Mouse (Mus musculus): Measurements from ENCODE around the gene Rnase1.

Rnase1 gene

DNA sequence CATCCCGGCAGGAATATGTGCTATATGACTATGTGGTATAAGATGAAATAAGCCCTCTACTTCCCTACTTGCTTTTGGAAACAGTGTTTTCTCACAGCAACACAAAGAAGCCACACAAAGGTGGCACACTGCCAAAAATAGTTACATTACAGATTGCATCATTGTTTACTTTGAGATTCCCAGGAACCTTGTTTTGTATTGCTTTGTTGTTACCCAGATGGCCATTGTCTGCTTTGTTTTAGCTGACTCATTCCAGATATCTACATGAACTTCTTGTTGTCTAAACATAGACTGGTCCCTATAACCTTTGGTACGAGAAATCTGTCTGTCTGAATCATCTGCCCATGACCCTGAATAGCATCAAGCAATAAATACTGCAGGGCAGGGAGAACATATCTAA is 6.2 kb downstream of the Rnase1 start:
- DNase-seq (ENCODE audit: low spot score in 2 of 2), result no peak

DNA sequence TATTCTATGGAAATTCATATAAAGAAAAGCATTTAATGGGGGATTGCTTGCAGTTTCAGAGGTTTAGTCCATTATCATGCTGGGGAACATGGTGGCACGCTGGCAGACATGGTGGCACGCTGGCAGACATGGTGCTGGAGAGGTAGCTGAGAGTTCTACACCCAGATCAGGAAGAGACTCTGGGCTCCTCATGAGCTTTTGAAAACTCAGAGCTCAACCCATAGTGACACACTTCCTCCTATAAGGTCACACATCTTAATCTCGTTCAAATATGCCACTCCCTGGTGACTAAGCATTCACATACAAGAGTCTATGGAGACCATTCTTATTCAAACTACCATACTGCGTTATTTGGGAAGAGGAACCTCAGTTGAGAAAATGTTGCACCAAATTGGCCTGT is 14.2 kb downstream of the Rnase1 start:
- no peak for DNase-seq (ENCODE audit: low spot score in 2 of 2)

DNA sequence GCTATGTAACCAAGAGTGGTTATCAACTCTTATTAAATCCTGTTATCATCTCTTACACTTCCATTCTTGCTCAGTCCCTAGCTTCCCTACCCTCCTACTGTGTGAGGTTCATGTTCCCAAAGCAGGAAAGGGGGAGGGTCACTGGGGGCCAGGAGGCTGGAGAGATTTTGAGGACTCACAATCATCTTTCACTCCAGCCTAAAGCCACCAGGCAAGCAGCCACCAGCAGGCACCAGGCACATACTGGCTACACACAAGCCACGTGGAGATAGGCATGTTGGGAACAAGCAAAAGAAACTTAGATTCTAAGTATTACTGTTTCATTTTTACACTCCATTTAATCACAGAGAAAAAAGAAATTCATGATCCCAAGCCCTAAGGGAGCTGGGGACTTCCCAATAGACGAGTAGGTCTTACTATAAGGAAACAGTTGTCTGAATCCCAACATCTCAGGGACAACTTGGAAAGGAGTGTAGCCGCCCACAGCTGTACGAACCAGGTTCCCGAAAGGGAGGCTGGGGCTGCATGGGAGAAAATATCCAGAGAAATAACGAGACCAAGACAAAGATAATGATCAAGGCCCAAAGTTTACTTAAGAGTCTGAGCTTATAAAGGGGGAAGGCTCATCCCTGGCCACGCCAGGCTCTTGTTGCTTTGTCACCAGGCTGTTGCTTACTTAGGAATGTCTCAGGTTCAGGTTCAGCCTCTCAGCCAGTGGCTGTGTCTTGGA is 15.3 kb downstream of the Rnase1 start:
- no peak for DNase-seq (ENCODE audit: low spot score in 2 of 2)

DNA sequence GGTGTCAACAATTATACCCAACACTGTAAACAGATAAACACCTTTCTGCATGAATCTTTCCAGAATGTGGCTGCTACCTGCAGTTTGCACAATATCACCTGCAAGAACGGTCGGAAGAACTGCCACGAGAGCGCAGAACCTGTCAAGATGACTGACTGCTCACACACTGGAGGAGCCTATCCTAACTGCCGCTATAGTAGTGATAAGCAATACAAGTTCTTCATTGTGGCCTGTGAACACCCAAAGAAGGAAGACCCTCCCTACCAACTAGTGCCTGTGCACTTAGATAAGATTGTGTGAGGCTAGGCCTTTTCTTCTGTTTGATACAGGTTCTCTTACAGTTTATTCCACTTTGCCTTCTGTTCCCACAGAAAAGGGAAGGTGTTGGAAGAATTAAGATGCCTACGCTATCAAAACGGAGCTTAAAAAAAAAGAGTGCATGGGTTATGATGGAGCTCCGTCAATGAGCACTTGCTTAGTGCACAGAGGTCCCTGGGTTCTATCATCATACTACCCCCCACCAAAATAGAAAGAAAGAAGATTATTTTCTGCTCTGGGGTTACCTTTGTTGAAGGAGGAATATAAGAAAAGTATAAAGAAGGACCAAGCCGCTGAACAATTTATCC is 16.2 kb downstream of the Rnase1 start:
- no peak for DNase-seq (ENCODE audit: low spot score in 2 of 2)

DNA sequence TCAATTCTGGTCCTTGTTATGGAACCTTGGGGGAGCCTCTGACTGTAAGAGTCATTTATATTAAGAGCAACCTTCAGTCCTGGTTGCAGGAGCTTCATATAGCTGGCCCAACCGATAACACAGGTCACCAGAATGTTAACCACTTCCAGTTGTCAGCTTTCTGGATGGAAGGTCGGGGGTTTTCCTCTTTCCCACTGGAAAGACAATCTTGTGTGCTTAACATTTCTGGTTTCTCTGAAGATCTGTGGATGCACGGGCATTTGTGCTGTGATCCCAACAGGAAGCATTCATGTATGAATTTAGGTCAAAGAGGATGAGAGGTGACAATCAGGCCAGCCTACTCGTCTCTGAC is 17.0 kb downstream of the Rnase1 start:
- DNase-seq (ENCODE audit: low spot score in 2 of 2), result no peak

DNA sequence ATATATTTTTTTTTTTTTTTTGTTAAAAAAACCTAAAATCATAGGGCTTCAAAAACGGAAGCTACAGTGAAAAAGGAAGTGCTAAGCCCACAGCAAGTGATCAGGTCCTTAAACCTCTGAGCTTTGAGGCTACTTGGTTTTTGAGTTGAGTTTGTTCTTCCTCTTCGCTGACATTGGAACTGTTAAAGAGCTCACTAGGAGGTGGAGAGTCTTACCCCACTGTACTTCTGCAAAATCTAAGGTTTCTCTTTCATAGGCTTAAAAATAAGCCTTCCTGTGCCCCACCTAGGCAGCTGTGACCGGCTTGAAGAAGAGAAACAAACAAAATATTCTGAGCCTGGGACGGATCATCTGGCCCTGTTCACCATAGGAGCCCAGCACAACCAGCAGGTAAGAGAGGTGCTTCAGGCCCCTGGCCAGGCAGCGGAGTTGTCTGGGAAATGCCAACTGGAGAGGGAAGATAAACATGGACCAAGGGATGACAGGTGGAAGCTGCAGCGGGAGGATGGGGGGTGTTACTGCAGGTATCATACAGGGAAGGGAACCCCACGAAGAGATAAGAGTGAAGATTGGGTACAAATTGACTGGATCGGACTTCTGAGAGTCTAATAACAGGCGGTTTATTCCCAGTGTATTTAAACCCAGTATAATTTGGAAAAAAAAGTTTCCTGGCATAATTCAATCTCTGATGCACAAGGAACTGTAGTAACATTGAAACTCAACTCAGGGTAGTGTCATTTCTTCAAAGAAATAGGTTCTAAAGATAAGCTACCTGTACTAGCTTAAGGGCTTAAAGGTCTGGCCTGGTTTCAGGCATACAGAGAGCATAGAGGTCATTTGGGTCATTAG is 17.6 kb downstream of the Rnase1 start:
- DNase-seq (ENCODE audit: low spot score in 2 of 2), result no peak

DNA sequence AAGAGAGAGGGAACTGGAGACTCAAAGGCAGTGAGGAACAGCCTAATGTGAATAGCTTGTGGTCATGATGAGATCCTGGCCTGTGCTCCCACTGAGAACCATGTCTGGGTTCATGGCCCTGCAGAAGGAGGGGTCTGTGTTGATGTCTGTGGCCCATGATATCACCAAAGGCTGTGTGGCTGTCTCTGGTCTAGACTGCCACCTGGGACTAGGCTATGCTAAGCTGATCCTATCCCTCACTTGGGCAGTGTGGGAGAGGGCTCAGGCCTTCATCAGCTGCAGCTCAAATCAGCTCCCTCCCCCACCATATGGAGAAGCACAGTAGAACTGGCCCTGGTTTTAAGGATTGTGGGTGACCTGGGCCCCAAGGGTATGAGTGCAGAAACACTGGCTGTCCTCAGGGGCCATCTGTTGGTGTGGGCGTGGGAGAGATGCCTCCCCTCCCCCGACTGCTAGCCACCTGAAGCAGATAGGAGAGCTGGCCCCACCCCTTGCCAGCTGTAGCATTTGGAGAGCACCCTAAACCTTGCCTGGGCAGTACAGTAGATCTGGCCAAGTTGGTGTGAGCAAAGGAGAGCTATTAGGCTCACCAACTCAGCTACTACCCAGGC is 18.8 kb downstream of the Rnase1 start:
- DNase-seq (ENCODE audit: low spot score in 2 of 2), result no peak

DNA sequence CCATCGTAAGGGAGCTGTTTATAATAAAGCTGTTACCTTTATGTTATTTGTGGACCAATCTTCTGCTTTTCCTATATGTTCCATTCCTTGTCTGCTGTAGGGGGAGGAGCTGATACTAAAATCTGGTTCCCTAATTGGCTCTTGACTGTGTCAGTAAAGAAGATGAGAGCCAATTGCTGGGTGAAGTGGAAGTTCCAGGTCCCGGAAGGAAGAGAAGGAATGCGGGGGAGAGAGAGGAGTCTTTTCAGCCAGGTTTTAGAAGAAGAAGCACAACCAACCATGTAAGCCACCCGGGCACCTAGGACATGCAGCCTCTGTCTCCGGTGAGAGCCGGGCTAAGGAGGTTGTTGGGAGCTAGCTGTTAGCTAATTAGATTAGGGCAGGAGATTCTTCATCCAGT is 20.9 kb downstream of the Rnase1 start:
- no peak for DNase-seq (ENCODE audit: low spot score in 2 of 2)

DNA sequence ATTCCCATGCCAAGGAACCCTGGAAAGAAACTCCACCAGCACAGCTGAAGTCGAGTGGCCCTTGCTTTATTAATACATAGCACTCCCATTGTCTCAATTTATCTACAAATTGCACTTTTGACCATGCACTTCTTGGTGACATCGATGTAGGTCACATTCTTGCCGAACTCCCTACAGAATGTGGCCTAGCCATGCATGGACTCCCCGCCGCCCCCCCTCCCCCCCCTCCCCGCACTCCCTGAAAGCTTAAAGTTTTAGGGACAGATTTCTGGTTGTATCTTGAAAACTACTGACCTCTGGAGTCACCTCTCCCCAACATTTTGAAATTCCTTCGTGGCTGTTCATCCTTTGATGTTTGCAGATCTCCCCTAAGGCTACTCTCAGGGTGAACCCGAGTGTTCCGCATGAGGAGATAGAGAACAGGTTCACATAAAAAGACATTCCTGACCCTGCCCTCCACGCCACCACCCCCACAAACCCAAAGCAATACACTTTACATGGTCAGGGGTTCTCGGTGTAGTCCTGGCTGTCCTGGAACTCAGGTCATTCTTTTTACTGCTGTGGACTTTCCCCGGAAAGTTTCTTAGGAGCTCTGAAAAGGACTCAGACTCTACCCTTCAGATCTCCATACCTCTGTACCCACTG is 32.5 kb downstream of the Rnase1 start, which contains the start of gene Eddm3b:
Gene Eddm3b (plus strand): TSS at position 511 of the 645 bp plus-strand sequence.
- no peak for DNase-seq (ENCODE audit: low spot score in 2 of 2)

DNA sequence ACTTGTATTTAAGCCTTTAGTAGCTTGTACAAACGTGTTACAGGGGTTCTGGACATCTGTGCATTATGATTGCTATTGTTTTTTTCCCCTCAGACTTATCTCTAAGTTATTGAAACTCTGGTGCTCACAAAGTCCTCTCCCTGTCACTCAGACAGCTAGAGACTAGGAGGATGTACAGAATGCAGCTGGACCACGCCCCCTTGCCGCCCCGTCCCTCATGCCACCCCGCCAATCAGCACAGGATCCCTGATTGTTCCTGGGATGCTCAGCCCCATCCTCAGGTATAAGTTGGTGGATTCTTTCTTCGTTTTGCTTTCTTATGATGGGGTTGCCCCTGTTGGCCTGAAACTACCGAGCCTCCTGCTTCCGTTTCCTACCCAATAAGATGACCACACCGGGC is 33.1 kb downstream of the Rnase1 start:
- no peak for DNase-seq (ENCODE audit: low spot score in 2 of 2)

DNA sequence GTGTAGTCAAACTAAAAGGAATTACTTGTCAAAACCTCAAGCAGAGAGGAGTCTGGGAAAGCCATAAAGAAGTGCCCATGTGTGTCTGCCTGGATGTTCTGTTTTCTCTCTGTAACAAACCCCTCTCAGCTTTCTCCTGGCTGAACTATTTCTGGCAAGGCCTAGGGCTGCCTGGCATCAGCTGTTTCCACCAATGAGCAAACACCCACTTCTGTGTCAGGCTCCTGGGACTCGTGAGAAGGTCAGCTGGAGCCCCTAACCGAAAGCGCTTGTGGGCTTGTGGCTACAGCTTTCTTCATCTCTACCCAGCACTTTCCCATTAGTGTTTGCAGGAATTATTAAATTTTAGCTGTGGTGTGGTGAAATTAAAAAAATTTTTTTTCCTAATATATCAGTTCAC is 34.6 kb downstream of the Rnase1 start:
- DNase-seq (ENCODE audit: low spot score in 2 of 2), result no peak

DNA sequence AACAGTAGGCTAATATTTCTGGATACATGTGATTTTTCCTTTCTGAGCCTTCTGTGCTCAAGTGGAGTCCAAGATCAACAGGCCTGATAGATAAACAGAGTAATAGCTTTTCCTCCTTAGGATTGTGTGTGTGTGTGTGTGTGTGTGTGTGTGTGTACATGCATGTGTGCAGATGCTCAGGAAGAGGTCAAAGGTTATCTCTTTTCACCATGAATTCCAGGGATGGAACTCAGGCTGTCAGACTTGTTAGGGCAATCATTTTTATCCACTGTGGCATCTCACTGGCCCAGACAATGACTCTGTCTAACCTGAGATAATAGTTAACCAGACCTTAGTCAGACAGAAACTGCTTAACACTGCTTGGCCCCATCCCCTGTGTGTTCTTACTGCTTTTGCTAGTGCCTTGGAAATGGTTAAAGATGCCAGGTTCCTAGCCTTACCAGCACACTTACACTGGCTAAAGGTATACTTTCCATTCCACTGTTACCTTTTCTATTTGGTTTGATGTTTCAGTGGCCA is 40.1 kb downstream of the Rnase1 start:
- no peak for DNase-seq (ENCODE audit: low spot score in 2 of 2)

DNA sequence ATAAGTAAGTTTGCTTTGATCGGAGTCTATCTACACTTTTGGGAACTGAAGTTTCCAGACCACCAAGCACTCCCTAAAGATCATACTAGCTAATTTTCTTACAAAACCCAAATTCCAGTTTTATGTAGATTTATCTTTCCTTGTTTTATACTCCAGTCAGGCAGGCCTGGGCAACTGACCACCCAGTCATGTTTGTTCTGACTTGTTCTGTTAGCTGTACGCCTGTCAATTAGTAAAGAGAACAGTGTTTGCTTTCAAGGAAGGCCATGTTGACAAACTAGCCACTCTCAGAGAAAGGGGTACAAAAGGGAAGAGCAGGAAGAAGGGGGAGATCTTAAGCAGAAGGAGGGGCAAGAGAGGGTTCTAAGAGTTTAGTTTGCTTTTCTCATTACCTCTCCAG is 42.2 kb downstream of the Rnase1 start:
- DNase-seq (ENCODE audit: low spot score in 2 of 2), result no peak

DNA sequence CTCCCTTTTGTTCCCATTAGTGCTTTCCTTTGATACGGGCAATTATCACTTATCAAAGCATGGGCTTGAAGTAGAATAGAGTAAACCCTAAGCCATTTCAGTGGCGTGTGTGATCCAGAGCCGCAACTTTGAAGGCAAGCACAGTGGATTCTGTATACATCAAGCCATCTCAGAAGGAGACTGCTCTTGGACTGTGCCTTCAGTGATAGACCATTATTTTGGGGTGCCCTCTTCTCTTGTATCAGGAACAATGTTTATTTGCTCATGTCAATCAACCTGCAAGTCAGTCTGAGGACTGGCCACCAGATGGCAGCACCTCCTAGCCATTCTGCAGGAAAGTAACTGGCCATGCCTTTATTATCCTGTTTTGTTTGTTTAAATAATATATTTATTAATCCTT is 43.4 kb downstream of the Rnase1 start:
- peak; percentile 67 to 78 for DNase-seq (ENCODE audit: low spot score in 2 of 2)

DNA sequence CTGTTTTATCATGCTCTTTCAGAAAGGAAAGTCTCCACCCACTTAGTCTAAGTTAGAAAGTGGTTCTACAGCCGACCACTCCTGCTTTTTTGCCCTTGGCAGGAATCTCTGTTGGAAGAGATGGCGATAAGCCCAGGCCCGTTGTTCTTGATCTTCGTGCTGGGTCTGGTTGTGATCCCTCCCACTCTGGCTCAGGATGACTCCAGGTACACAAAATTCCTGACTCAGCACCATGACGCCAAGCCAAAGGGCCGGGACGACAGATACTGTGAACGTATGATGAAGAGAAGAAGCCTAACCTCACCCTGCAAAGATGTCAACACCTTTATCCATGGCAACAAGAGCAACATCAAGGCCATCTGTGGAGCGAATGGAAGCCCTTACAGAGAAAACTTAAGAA is 45.3 kb downstream of the Rnase1 start:
- DNase-seq (ENCODE audit: low spot score in 2 of 2), result no peak

DNA sequence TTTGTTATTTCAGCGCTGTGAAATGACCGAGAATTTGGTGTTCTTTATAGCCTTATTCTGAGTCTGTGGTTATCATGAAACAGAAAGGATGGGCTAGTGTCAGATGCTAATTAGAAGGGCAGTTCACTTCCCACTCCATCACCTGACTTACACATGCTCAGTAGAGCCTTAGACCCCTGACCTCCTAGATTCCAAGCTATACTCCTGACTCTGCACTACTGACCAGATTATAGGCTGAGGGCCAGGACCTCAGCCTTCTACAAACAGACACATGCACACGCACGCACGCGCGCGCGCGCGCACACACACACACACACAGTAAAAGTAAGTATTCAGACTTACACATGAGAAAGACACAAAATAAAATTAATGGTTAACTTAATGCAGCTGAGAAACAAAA is 47.7 kb downstream of the Rnase1 start:
- no peak for DNase-seq (ENCODE audit: low spot score in 2 of 2)

DNA sequence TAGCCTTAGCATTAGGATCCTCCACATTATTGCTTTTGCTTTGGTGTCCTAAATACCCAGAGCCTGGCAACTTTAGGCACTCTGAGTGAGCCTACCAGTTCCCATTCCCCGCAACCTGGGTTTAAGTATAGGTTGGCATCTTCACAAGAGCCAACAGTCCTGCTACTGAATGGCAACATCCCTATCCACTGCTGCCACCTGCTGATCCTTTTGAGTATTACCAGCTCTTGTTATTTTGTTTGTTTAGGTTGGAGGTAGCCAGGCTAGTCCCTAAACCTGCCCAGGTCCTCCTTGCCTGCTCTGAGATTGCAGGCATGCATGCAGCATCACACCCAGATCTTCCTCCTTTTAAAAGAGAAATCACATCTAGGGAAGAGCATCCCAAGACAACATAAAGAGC is 48.3 kb downstream of the Rnase1 start:
- DNase-seq (ENCODE audit: low spot score in 2 of 2), result peak; percentile 42 to 84

DNA sequence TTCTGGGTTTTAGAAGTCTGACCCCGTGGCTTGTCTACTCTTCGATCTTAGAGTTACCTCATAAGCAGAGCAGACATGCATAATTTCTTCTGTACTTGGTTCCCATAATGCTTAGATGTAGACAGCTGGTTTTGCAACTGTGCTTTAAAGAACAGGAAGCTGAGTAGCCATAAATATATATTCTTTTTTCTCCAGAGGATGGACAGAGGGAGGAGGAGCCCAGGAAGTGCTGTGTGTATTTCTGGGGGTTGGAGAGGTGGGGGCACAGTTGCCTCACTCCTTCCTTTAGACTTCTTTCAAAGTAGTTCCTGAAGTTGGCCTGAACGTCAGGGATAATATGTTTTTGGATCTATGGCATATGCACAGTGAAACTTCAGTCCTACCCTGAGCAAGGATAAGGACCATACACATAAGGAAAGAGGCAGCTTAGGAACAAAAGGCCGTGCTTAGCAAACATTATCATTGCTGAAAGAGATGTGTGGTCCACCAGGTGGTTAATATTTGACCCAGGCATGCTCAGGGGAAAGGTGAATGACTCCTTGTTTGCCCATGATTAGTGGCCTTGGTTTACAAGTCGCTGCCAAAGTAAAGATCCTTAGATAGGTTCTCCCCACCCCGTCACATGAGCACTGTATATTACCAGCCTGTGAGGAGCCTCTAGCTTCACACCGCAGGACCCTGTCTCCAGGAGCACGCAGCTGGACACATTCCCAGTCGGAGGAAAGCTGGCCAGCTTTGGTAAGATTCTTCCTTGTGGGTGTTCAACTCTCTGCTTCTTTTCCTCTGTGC is 50.7 kb downstream of the Rnase1 start:
- no peak for DNase-seq (ENCODE audit: low spot score in 2 of 2)

Data from cerebellum, postnatal 4 days (tissue).